Mouse (Mus musculus) midbrain, embryonic 10.5 days (tissue): ENCODE measurements at regions not wholly inside any gene's neighbourhood (a gene's known extent, or its start where the extent isn't known, plus 50 kb on each side); places are given as distances from the start of the nearest gene placed in this dataset.

Experiments
- DNase-seq: peaks from one replicate; pipeline ENCODE4 v3.0.0-alpha.2; 2017; ENCODE audit warnings: low spot score
- H3K27ac ChIP-seq: fragments of 300-500 bp; sonication (generic); replicated peaks from 2 replicates; pipeline ENCODE4 v1.5.1; 2016; ENCODE audit warnings: mild to moderate bottlenecking
- H3K27me3 ChIP-seq: fragments of 300-500 bp; sonication (generic); 2 replicates; pipeline ENCODE4 v1.6.1; 2016; ENCODE audit warnings: low read depth, mild to moderate bottlenecking; ENCODE audit not compliant: poor library complexity, severe bottlenecking
- H3K36me3 ChIP-seq: fragments of 300-500 bp; sonication (generic); 2 replicates; pipeline ENCODE4 v1.6.1; 2016; ENCODE audit warnings: mild to moderate bottlenecking, moderate library complexity
- H3K4me1 ChIP-seq: fragments of 300-500 bp; sonication (generic); 2 replicates; pipeline ENCODE4 v1.6.1; 2016
- H3K4me3 ChIP-seq: fragments of 300-500 bp; sonication (generic); 2 replicates; pipeline ENCODE4 v1.5.1; 2016; ENCODE audit warnings: mild to moderate bottlenecking, moderate library complexity
- H3K9me3 ChIP-seq: fragments of 300-500 bp; sonication (generic); replicated peaks from 2 replicates; pipeline ENCODE4 v1.6.1; 2016; ENCODE audit warnings: mild to moderate bottlenecking
- WGBS: fragments of 180-500 bp; shearing (Covaris S2); methylation state at CpG from one replicate; pipeline ENCODE4 v1.1.7; 2016; 5-methylcytosine and 5-hydroxymethylcytosine counted together

DNA sequence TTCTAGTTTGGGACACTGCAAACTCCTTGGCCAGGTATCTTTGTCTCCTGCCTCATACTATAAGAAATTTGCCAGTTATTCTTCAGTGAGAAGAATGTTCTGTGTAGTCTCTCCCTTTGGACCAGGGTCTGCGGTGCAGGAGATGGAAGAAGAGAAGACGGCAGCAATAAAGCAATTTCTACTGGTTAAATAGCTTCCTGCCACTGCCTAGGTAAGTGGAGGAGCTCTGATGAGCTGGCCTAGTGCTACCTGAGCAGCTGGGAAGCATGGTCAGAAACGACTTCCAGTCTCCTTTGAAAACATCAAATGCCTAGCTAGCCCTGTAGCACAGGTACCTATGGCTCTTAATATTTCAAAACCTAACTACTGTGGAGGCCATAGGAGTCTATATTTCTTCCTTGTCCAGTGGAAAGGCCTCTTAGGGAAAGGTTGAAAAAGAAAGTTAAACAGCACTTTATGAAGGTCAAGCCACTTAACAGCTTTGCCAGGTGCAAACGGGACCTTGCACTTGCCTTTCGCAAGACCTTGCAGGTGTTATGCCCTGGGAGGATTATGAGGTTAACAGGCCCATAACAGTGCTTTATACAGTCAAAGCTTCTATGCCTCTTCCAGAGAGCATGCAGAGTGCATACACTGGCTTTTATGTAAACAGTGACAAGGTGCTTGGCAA, 351.9 kb downstream of the Serpinb8 start:
- no peak for DNase-seq
- Histone ChIP-seq H3K27ac (no peak overlapping the region), H3K9me3 (no peaks in the 10 kb centered on the region), H3K27me3 (no peaks in the 10 kb centered on the region), H3K36me3 (no peaks in the 10 kb centered on the region), H3K4me3 (no peak overlapping the region), H3K4me1 (no peaks in the 10 kb centered on the region)
- 83% methylated on average over 5 of the region's 5 CpGs for WGBS

DNA sequence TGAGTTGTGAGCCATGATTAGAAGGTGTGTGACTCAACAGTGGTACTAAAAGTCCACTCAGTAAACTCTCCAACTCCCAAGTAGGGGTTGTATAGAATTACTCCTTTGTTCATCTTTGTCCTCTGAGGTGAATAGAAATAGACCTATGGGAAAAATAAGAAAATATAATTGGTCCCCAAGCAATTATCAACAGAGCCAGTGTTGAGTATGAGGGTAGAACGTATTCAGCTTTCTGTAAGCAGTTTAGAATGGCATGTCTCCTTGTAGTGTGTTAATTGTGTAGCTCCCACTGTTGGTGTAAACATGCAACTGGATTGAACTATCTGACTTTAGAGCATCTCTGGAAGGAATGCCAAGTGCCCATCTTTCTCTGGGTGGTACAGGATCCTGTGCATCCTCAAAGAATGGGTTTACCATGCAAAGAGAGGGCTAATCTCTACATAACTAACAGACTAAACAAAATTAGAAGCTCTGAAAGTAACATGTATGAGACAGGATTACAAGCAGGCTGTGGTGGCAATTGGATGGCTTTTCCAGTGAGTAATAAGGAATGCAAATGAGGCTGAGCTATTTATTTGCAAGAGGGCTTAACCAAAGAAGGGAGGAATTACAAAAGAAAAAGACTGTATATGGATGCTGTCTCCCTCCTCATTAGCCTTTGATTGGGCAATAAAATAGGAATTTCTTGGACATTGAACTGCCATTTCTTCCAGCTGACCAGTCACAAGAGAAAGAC, 356.6 kb downstream of the Serpinb8 start:
- H3K27ac ChIP-seq: no peak overlapping the region
- no peaks in the 10 kb centered on the region for H3K36me3 ChIP-seq
- H3K9me3 ChIP-seq: no peaks in the 10 kb centered on the region
- no peak overlapping the region for H3K4me3 ChIP-seq
- DNase-seq: no peak
- 71% methylated on average over 1 of the region's 1 CpGs for WGBS
- no peaks in the 10 kb centered on the region for H3K27me3 ChIP-seq
- no peaks in the 10 kb centered on the region for H3K4me1 ChIP-seq

DNA sequence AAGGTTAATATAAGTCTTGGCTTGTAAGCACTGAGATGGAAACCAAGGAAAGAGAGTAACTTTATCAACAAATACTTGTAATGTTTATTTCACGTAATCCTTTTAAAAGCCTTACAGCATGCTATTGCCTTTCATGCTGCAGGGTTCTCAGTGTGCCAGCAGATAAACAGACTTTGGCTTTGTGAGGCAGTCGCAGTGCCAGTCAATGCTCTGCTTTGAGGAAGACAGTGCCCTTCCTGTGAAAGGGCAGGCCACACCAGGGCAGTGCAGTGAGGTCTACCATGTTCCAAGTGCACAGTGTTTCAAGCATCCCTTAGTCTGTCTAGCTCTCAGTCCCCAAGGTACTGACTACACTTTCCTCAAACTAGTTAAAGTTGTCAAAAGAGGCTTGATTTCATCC, 360.6 kb downstream of the Serpinb8 start:
- no peak overlapping the region for H3K4me3 ChIP-seq
- no peaks in the 10 kb centered on the region for H3K27me3 ChIP-seq
- H3K4me1 ChIP-seq: no peaks in the 10 kb centered on the region
- H3K27ac ChIP-seq: no peak overlapping the region
- no peaks in the 10 kb centered on the region for H3K36me3 ChIP-seq
- no peaks in the 10 kb centered on the region for H3K9me3 ChIP-seq
- DNase-seq: no peak
- 66% methylated on average over 2 of the region's 2 CpGs for WGBS

DNA sequence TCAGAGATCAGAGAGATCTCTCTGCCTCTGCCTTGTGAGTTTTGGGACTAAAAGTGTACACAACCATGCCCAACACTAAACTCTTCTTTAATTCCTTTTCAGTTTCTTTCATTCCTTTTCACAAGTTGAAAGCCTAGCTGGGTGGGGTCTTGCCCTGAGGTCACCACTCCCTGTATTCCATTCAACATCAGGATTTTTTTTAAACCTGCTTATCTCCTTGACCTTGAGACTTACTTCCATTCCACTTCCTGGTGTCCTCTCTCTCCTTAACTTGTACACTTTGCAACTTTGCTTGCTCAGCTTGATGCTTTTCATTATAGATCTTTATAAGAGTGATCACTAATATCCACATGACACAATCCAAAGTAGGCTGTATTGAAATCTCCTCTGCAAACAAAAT, 371.2 kb downstream of the Serpinb8 start:
- H3K27ac ChIP-seq: no peak overlapping the region
- H3K36me3 ChIP-seq: no peaks in the 10 kb centered on the region
- H3K27me3 ChIP-seq: no peaks in the 10 kb centered on the region
- no peaks in the 10 kb centered on the region for H3K9me3 ChIP-seq
- no peak overlapping the region for H3K4me3 ChIP-seq
- DNase-seq: no peak
- no peaks in the 10 kb centered on the region for H3K4me1 ChIP-seq

DNA sequence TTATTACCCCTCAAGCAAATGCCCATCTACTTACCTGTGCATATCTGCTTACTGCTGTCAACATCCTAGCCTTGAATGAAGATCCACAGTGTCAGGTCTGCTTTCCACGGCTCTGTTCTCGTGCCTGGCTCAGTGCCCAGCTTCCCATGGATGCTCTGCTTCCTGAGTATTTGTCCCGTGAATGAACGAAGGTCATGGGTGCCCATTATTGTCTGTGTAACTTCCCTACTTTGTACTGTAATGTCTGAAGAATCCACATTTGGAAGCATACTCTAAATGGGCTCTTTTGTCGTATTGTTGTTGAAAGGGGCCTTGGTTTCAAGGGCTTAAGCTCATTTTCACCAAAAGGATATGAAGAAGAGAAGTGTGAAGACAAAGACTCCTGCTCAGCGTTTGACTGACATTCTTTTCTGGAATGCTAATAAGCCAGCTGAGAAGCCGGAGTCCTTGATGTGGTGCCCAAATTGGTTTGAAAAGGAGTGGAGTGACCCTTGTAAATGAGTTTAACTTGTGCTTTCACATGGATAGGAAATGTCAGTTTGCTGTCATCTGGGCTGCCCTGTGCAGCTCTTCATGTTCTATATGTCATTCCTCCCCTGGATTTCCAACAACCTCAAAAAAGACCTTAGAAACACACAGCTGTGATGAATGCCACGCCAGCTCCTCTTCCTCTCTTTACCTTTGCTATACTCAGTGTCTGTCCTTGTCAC, 386.0 kb downstream of the Serpinb8 start:
- Histone ChIP-seq H3K4me1 (peaks cover 37% of the 10 kb centered on the region), H3K4me3 (no peak overlapping the region), H3K36me3 (no peaks in the 10 kb centered on the region), H3K27ac (no peak overlapping the region), H3K27me3 (peaks cover 29% of the 10 kb centered on the region), H3K9me3 (no peaks in the 10 kb centered on the region)
- 37% methylated on average over 8 of the region's 8 CpGs for WGBS
- no peak for DNase-seq

DNA sequence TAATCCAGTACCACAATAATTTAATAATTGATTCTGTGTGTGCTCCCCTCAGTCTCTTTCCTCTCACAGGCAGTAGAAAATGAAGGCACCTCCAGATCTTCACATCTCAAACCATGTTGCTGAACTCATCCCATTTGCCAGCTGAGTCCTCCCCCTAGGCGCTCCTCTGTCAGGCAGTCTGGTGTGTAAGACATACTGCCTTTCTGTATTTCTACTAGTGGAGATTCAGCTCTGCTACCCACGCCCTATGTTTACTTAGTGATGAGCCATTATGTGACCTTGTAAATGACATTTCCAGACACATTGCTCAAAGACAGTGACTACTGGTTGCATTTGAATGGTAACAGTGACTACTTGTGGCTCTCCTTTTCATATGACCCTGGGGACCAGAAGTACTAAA, 387.9 kb downstream of the Serpinb8 start:
- DNase-seq: no peak
- no peak overlapping the region for H3K4me3 ChIP-seq
- WGBS: 44% methylated on average over 2 of the region's 2 CpGs
- no peak overlapping the region for H3K27ac ChIP-seq
- peaks cover 37% of the 10 kb centered on the region for H3K27me3 ChIP-seq
- peaks cover 37% of the 10 kb centered on the region for H3K4me1 ChIP-seq
- H3K9me3 ChIP-seq: no peaks in the 10 kb centered on the region
- no peaks in the 10 kb centered on the region for H3K36me3 ChIP-seq

DNA sequence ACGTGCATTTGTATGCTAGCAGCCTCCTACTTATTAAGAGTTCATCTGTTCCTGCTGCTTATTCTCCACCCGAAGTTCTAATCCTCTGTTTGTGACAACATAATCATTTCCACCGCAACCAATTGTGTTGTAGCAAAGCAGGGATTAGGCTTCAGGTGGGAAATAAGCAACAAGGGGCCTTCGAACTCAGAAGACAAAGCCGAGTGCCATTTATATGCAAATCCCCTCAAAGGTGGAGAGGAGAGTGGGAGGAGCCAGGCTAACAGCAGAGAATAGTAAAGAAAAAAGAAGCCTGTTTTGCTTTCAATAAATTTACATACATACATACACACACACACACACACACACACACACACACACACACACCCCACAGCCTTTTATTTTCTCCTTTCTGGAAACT, 388.6 kb downstream of the Serpinb8 start:
- 8% methylated on average over 5 of the region's 5 CpGs for WGBS
- Histone ChIP-seq H3K4me3 (no peak overlapping the region), H3K27me3 (peaks cover 37% of the 10 kb centered on the region), H3K9me3 (no peaks in the 10 kb centered on the region), H3K27ac (no peak overlapping the region), H3K4me1 (peaks cover 37% of the 10 kb centered on the region), H3K36me3 (no peaks in the 10 kb centered on the region)
- peak; percentile 47 for DNase-seq

DNA sequence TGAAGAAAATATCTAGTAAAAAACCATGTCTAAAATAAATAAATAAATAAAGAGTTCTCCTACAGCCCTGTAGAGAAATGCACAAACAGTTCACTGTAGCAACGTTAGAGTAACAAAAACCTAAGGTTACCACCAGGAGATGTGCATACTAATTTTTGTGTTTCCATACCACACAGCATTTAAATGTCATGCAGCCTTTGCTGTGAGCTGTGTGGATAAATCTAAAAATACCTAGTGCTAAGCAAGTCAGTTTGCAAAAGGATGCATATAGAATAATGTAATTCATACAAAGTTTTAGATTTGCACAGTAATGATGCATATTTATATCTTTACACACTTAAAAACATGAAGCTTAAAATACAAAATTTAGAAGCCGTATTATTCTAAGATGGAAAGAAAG, 395.8 kb downstream of the Serpinb8 start:
- Histone ChIP-seq H3K36me3 (no peaks in the 10 kb centered on the region), H3K27ac (no peak overlapping the region), H3K4me3 (no peak overlapping the region), H3K27me3 (peaks cover 10% of the 10 kb centered on the region), H3K4me1 (no peaks in the 10 kb centered on the region), H3K9me3 (no peaks in the 10 kb centered on the region)
- 85% methylated on average over 2 of the region's 2 CpGs for WGBS
- DNase-seq: no peak

DNA sequence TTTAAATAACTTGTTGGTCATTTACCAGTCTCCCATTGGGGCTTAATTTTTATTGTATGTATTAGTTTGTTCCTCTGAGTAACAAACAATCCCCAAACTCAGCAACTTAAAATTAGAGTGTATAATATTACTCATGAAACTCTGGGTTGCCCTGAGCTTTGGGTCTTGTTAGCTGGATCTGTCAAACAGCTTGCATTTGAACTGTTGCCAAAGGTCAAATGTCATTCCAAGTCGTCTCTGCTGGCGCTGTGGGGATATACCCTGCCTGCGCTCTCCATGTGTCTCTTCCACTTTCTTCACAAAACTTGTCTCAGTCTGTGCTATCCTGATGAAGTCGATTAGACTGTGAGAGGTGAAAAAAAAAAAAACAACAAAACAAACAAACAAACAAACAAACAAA, 398.3 kb downstream of the Serpinb8 start:
- Histone ChIP-seq H3K36me3 (no peaks in the 10 kb centered on the region), H3K4me1 (no peaks in the 10 kb centered on the region), H3K27ac (no peak overlapping the region), H3K9me3 (no peaks in the 10 kb centered on the region), H3K4me3 (no peak overlapping the region), H3K27me3 (no peaks in the 10 kb centered on the region)
- no peak for DNase-seq
- 50% methylated on average over 4 of the region's 4 CpGs for WGBS

DNA sequence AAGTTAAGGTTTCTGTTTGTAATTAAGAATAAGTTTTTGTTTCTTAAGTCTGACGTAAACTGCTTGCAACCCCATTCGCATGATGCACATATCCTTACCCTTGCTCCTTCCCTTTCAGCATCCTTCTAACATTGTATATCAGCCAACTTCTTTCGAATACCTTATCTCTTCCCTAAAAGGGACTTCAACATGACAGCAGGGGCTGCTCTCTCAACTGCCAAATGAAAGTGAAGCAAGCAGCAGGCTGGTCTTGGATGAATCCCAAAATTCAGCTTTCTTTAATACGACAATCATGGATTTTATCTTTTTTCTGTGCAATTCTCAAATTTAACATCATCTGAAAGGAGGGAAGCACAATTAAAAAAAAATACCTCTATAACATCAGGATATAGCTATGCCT, 403.2 kb downstream of the Serpinb8 start:
- Histone ChIP-seq H3K27ac (no peak overlapping the region), H3K36me3 (no peaks in the 10 kb centered on the region), H3K27me3 (no peaks in the 10 kb centered on the region), H3K9me3 (no peaks in the 10 kb centered on the region), H3K4me1 (no peaks in the 10 kb centered on the region), H3K4me3 (no peak overlapping the region)
- DNase-seq: no peak
- WGBS: 96% methylated on average over 4 of the region's 4 CpGs

DNA sequence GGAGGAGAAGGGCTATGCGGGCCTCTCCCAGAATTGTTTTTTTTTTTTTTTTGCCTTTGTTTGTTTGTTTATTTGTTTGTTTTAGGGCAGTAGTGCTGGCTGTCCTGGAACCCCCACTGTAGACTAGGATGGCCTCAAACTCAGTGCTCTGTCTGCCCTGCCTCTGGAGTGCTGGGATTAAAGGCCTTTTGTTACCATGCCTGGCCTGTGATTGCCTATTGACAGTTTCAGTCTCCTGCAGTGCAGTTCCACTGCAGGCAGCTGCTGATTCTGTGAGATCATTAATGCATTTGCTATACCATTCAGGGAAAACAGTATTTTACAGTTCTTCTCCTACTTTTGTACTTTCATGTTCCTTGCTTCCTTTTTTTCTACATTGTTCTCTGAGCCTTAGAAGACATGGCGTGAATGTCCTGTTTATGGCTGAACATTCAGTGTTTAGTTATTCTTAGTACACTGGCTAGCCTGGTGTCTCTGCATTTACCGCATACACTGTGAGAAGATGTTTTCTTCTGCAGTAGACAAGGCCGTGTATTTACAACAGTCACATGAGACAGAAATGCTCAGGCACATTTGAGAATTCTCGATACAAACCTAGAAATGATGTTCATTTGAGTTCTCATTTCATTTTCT, 434.0 kb downstream of the Serpinb8 start:
- peak; percentile 38 for DNase-seq
- H3K27me3 ChIP-seq: peaks cover 7% of the 10 kb centered on the region

DNA sequence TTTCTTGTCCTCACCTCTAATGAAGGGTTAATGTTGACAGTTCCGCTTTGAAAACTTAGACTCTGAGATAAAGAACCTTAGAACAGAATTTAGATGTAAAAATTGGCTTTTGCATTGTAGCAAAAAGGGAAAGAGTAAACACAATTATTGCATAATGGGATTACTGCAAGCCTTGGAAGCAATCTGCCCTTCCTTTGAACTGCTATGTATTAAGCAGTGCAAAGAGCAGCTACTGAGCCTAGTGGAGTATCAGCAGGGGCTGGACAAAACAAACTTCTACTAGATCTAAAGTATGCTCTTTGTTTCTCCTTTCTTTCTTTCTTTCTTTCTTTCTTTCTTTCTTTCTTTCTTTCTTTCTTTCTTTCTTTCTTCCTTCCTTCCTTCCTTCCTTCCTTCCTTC, 434.9 kb downstream of the Serpinb8 start:
- 23% methylated on average over 1 of the region's 1 CpGs for WGBS
- no peak for DNase-seq
- Histone ChIP-seq H3K27ac (no peak overlapping the region), H3K4me3 (no peak overlapping the region), H3K9me3 (no peaks in the 10 kb centered on the region), H3K36me3 (no peaks in the 10 kb centered on the region), H3K27me3 (peaks cover 7% of the 10 kb centered on the region), H3K4me1 (peaks cover 20% of the 10 kb centered on the region)

More for the DNA sequence above, 434.0 kb downstream of the Serpinb8 start:
- peaks cover 20% of the 10 kb centered on the region for H3K4me1 ChIP-seq
- 39% methylated on average over 5 of the region's 5 CpGs for WGBS
- no peak overlapping the region for H3K4me3 ChIP-seq
- no peaks in the 10 kb centered on the region for H3K36me3 ChIP-seq
- H3K27ac ChIP-seq: 0 out of 2 replicates have a peak overlapping the region, but pooled peaks have one; percentile 23
- H3K9me3 ChIP-seq: no peaks in the 10 kb centered on the region

DNA sequence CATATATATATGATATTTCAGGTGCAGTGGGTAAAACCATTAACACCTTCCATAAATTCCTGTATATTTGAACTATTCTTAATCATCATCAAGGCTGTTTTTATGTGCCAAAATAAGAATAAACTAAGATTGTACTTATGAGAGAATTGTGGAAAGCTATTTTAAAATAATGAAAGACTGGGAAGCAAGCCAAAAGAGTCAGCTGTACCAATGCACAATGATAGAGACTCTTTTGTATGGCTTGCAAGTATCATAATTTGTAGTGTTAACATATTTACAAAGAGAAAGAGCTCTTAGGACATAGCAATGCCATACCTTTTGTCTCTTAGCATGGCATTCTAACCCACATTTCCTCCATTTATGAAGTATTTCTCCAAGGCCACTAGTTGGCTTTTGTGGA, 436.7 kb downstream of the Serpinb8 start:
- peaks cover 20% of the 10 kb centered on the region for H3K4me1 ChIP-seq
- H3K27ac ChIP-seq: no peak overlapping the region
- H3K4me3 ChIP-seq: no peak overlapping the region
- H3K36me3 ChIP-seq: no peaks in the 10 kb centered on the region
- H3K27me3 ChIP-seq: peaks cover 7% of the 10 kb centered on the region
- no peaks in the 10 kb centered on the region for H3K9me3 ChIP-seq
- DNase-seq: no peak
